Mouse (Mus musculus) erythroblast, embryonic 14.5 days (primary cell): ENCODE results near the gene Samd13.

Experiments used
- GATA1 ChIP-seq: IDR thresholded peaks from 2 replicates; pipeline ENCODE4 v1.6.1; 2012; ENCODE audit warnings: low read length, inconsistent platforms, mixed read lengths
- TAL1 ChIP-seq: IDR thresholded peaks from 3 replicates; pipeline ENCODE4 v1.6.1; 2012; ENCODE audit warnings: low read length, inconsistent platforms, mixed read lengths

- no peak for TF ChIP-seq TAL1
- TF ChIP-seq GATA1 = no peak
These were observed 9.2 kb downstream of the Samd13 start for GRCm38 (mm10) chr3:146676193-146676592.
